Mouse (Mus musculus): ENCODE measurements around the gene Gba. TPM values are rescaled to one million over a fixed set of nuclear protein-coding genes. Genes with fewer than 3 reads are reported as not detected.

Gba gene
- polyA plus RNA-seq, 1 experiment from 2014 or later = 34.7 TPM

DNA sequence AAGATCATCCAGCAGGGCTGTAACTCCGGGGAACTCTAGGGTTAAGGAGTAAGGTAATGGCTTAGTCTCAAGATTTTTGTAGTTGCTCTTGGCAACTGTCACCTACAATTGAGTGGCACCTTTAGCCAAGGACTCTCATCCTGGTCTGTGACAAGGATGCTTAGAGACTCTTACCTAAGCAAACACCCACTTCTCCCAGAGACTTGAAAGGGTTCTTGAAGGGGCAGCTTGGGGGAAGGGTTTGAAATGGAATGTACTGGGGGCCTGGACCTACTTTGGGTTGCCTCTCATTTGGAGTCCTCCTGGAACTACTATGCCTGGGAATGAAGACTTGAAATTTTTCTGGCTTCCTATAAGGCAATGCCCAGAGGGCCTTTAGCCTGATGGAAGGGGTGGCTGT is 15.5 kb downstream of the Gba start:
- WGBS = 83% methylated on average over 1 of the region's 1 CpGs
- Histone ChIP-seq H3K36me3 (peaks cover 33% of the 10 kb centered on the region), H3K9ac (no peak overlapping the region), H3K27ac (no peak overlapping the region), H3K4me2 (no peak overlapping the region), H3K27me3 (no peaks in the 10 kb centered on the region), H3K4me3 (no peak overlapping the region), H3K9me3 (no peaks in the 10 kb centered on the region), H3K4me1 (peaks cover 16% of the 10 kb centered on the region)
- no peak for ATAC-seq (ENCODE audit: insufficient number of reproducible peaks, insufficient read depth, low FRiP score, low TSS enrichment, low read depth)

GRCm38 (mm10) chr3:89219546-89219945 is 16.8 kb downstream of the Gba start:
- WGBS = 49% methylated on average over 8 of the region's 8 CpGs
- Histone ChIP-seq H3K36me3 (peaks cover 45% of the 10 kb centered on the region), H3K4me3 (no peak overlapping the region), H3K9ac (0 out of 2 replicates have a peak overlapping the region, but pooled peaks have one; percentile 40), H3K27ac (no peak overlapping the region), H3K9me3 (no peaks in the 10 kb centered on the region), H3K27me3 (no peaks in the 10 kb centered on the region), H3K4me1 (peaks cover 16% of the 10 kb centered on the region), H3K4me2 (no peak overlapping the region)
- no peak for ATAC-seq (ENCODE audit: insufficient number of reproducible peaks, insufficient read depth, low FRiP score, low TSS enrichment, low read depth)

DNA sequence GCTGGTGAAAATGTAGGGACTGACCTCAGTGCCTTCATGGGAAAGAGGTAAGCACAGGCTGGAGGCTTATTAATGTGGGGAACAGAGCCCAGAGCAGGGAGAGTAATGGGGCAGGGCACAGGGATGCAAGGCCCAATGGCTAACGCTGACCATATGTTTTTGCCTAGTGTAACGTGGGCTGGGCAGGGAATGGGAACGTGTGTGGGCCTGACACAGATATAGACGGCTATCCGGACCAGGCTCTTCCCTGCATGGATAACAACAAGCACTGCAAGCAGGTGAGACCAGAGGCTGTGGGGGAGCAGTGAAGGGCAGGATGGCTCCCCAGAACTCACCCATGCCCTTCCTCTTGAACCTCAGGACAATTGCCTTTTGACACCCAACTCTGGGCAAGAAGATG is 18.4 kb downstream of the Gba start:
- H3K4me3 ChIP-seq = no peak overlapping the region
- H3K4me2 ChIP-seq = no peak overlapping the region
- H3K9me3 ChIP-seq = no peaks in the 10 kb centered on the region
- H3K9ac ChIP-seq = no peak overlapping the region
- no peak for ATAC-seq (ENCODE audit: insufficient number of reproducible peaks, insufficient read depth, low FRiP score, low TSS enrichment, low read depth)
- WGBS = 56% methylated on average over 5 of the region's 5 CpGs
- H3K27me3 ChIP-seq = 0 out of 2 replicates have a peak, but pooled peaks cover 2% of the 10 kb centered on the region
- peaks cover 12% of the 10 kb centered on the region for H3K4me1 ChIP-seq
- H3K27ac ChIP-seq = no peak overlapping the region
- H3K36me3 ChIP-seq = peaks cover 48% of the 10 kb centered on the region

DNA sequence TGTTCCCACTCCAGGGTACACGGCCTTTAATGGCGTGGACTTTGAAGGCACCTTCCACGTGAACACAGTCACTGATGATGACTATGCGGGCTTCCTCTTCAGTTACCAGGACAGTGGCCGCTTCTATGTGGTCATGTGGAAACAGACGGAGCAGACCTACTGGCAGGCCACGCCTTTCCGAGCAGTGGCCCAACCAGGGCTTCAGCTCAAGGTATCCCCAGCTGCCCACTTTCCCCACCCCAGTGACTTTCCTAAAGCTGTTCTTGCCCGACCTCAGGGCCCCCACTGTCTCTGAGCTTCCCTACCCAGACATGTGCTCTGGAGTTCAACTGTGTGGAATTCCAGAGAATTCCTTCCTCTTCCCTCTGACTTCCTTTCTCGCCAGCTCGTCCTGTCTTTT is 22.1 kb downstream of the Gba start:
- Histone ChIP-seq H3K4me3 (no peak overlapping the region), H3K4me1 (peaks cover 32% of the 10 kb centered on the region), H3K27me3 (peaks cover 9% of the 10 kb centered on the region), H3K4me2 (no peak overlapping the region), H3K9ac (0 out of 2 replicates have a peak overlapping the region, but pooled peaks have one; percentile 64), H3K36me3 (peaks cover 35% of the 10 kb centered on the region), H3K9me3 (no peaks in the 10 kb centered on the region), H3K27ac (no peak overlapping the region)
- no peak for ATAC-seq (ENCODE audit: insufficient number of reproducible peaks, insufficient read depth, low FRiP score, low TSS enrichment, low read depth)
- WGBS = 77% methylated on average over 11 of the region's 11 CpGs

DNA sequence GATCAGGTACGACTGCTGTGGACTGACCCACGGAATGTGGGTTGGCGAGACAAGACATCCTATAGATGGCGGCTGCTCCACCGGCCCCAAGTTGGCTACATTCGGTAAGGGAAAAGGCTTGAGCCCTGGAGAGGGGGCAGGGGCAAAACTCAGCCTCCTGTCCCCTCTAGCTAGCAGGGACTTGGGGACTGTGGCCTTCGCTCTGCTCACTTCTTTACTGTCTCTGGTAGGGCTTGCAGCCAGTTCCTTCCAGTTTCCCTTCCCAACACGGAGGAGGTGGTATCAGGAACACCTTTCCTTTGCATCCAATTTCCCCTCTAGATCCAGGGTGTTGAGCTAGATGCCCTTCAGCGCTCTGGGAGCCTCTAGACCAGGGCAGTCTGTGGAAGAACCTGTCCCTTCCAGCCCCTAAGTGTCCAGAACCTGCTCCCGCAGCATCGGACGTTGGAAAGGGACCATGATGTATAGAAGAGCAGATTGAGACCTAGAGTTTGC is 22.6 kb downstream of the Gba start:
- Histone ChIP-seq H3K4me1 (peaks cover 32% of the 10 kb centered on the region), H3K4me2 (peak overlapping the region; percentile 84), H3K27me3 (peaks cover 15% of the 10 kb centered on the region), H3K36me3 (peaks cover 30% of the 10 kb centered on the region), H3K27ac (no peak overlapping the region), H3K4me3 (peak overlapping the region; percentile 46), H3K9ac (peak overlapping the region; percentile 64), H3K9me3 (no peaks in the 10 kb centered on the region)
- WGBS = 49% methylated on average over 12 of the region's 12 CpGs
- no peak for ATAC-seq (ENCODE audit: insufficient number of reproducible peaks, insufficient read depth, low FRiP score, low TSS enrichment, low read depth)

DNA sequence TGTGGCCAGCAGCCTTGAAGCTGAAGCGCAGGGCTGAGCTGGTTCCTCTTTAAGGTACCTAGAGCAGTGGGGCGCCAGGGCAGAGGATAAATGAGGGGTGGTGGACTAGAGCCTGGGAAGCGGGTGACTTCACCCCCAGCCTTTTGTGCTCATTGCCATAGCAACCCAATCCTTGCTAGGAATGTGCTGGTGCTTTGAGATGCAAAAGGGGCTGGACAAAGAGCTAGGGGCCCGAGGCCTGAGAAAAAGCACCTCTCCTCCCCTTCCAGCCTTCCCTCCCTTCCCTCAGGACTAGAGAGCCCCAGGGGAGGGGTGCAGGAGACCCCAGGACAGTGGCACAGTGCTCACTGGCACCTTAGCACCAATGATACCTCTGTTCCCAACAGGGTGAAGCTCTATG is 23.2 kb downstream of the Gba start:
- peak overlapping the region; percentile 84 for H3K4me2 ChIP-seq
- H3K36me3 ChIP-seq = peaks cover 29% of the 10 kb centered on the region
- no peaks in the 10 kb centered on the region for H3K9me3 ChIP-seq
- no peak for ATAC-seq (ENCODE audit: insufficient number of reproducible peaks, insufficient read depth, low FRiP score, low TSS enrichment, low read depth)
- peak overlapping the region; percentile 64 for H3K9ac ChIP-seq
- 0 out of 2 replicates have a peak overlapping the region, but pooled peaks have one; percentile 71 for H3K27ac ChIP-seq
- peaks cover 32% of the 10 kb centered on the region for H3K4me1 ChIP-seq
- H3K4me3 ChIP-seq = peak overlapping the region; percentile 46
- WGBS = 25% methylated on average over 4 of the region's 4 CpGs
- H3K27me3 ChIP-seq = peaks cover 20% of the 10 kb centered on the region

DNA sequence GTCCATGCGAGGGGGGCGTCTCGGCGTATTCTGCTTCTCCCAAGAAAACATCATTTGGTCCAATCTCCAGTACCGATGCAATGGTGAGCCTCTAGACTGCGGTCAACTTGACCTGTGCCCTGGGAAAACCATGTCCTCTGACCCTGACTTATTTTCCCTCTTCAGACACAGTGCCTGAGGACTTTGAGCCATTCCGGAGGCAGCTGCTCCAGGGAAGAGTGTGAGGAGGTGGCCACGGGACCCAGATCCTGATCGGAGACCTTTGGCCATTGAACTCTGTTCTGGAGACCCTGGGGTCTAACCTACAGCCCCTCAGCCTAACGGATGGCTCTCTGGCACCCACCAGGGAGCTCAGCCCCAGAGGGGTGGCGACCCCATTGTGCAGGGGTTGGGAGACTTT is 23.6 kb downstream of the Gba start:
- Histone ChIP-seq H3K4me2 (peak overlapping the region; percentile 84), H3K27ac (peak overlapping the region; percentile 71), H3K4me3 (peak overlapping the region; percentile 46), H3K36me3 (peaks cover 24% of the 10 kb centered on the region), H3K27me3 (peaks cover 21% of the 10 kb centered on the region), H3K9ac (peak overlapping the region; percentile 64), H3K4me1 (peaks cover 32% of the 10 kb centered on the region), H3K9me3 (no peaks in the 10 kb centered on the region)
- 16% methylated on average over 11 of the region's 11 CpGs for WGBS
- no peak for ATAC-seq (ENCODE audit: insufficient number of reproducible peaks, insufficient read depth, low FRiP score, low TSS enrichment, low read depth)

DNA sequence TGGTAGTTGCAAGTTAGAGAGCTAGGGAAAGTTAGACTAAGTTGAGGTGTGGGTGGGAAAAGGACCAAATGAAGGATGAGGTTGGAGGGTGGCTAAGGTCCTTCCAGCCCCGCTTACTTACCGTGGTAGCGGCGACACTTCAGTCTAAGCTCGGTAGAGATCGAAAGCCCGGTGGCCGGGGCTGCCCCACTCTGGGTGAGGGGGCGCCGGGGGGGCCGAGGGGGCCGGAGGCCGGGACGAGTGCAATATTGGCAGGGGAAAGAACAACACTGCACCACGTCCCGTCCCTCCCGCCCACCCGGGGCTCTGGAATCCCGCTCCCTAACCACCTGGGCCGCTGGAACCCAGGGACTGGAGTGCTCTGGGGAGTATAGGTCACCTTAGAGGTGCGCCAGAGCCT is 24.2 kb downstream of the Gba start, which contains the start of gene Mtx1:
TSS of gene Mtx1 (minus strand) at position 189 of the 400 bp plus-strand sequence.
- Histone ChIP-seq H3K4me1 (peaks cover 32% of the 10 kb centered on the region), H3K27me3 (peaks cover 21% of the 10 kb centered on the region), H3K27ac (peak within 1 kb of the TSS; percentile 88), H3K4me2 (peak within 1 kb of the TSS; percentile 84), H3K9me3 (no peaks in the 10 kb centered on the region), H3K9ac (peak within 1 kb of the TSS; percentile 64), H3K4me3 (peak within 1 kb of the TSS; percentile 46), H3K36me3 (peaks cover 20% of the 10 kb centered on the region)
- WGBS = 3% methylated on average over 21 of the region's 21 CpGs
- no peak for ATAC-seq (ENCODE audit: insufficient number of reproducible peaks, insufficient read depth, low FRiP score, low TSS enrichment, low read depth)

GRCm38 (mm10) chr3:89227307-89228179 is 24.8 kb downstream of the Gba start:
- Histone ChIP-seq H3K27me3 (peaks cover 21% of the 10 kb centered on the region), H3K27ac (peak overlapping the region; percentile 88)

GRCm38 (mm10) chr3:89228180-89228549 is 25.4 kb downstream of the Gba start:
- peaks cover 14% of the 10 kb centered on the region for H3K36me3 ChIP-seq
- H3K27ac ChIP-seq = peak overlapping the region; percentile 88
- no peaks in the 10 kb centered on the region for H3K9me3 ChIP-seq
- peak overlapping the region; percentile 60 for H3K9ac ChIP-seq
- H3K4me2 ChIP-seq = peak overlapping the region; percentile 84
- ATAC-seq (ENCODE audit: insufficient number of reproducible peaks, insufficient read depth, low FRiP score, low TSS enrichment, low read depth) = no peak
- H3K27me3 ChIP-seq = peaks cover 21% of the 10 kb centered on the region
- peaks cover 32% of the 10 kb centered on the region for H3K4me1 ChIP-seq
- H3K4me3 ChIP-seq = peak overlapping the region; percentile 46
- under 1% methylated on average over 19 of the region's 20 CpGs for WGBS

More at GRCm38 (mm10) chr3:89227307-89228179, 24.8 kb downstream of the Gba start:
- ATAC-seq (ENCODE audit: insufficient number of reproducible peaks, insufficient read depth, low FRiP score, low TSS enrichment, low read depth) = peak; percentile 86
- H3K9me3 ChIP-seq = no peaks in the 10 kb centered on the region
- H3K4me3 ChIP-seq = peak overlapping the region; percentile 46
- H3K4me1 ChIP-seq = peaks cover 32% of the 10 kb centered on the region
- WGBS = 2% methylated on average over 41 of the region's 41 CpGs
- H3K9ac ChIP-seq = peak overlapping the region; percentile 64
- H3K36me3 ChIP-seq = peaks cover 20% of the 10 kb centered on the region
- H3K4me2 ChIP-seq = peak overlapping the region; percentile 84

DNA sequence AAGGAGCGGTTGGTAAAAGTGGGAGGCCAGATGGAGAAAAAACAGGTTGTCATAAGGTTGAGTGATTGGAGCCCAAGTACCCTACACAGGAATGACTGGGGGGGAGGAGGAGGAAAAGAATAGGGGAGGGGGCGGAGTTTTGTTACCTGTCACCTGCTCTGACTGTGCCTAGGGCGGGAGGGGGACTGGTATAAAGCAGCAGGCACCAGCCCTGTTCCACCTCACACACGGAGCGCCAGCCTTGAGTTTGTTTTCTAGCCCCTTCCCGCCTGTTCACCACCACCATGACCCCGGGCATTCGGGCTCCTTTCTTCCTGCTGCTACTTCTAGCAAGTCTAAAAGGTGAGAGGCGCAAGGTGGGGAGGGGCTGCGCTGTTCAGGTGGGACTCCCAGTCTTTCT is 26.1 kb downstream of the Gba start, which contains the start of gene Muc1:
TSS of gene Muc1 (plus strand) at position 222 of the 400 bp plus-strand sequence.
- Histone ChIP-seq H3K9ac (peak within 1 kb of the TSS; percentile 60), H3K4me1 (peaks cover 32% of the 10 kb centered on the region), H3K4me3 (peak within 1 kb of the TSS; percentile 46), H3K4me2 (peak within 1 kb of the TSS; percentile 84), H3K9me3 (no peaks in the 10 kb centered on the region), H3K27me3 (peaks cover 21% of the 10 kb centered on the region), H3K36me3 (peaks cover 15% of the 10 kb centered on the region), H3K27ac (peak within 1 kb of the TSS; percentile 88)
- WGBS = 24% methylated on average over 10 of the region's 10 CpGs
- no peak for ATAC-seq (ENCODE audit: insufficient number of reproducible peaks, insufficient read depth, low FRiP score, low TSS enrichment, low read depth)
